Mouse (Mus musculus): Measurements from ENCODE around the gene Rbm20. TPM values are rescaled to one million over a fixed set of nuclear protein-coding genes. Genes with fewer than 3 reads are reported as not detected.
A peak's percentile ranks its signal among the peaks of the same experiment; 100 is the strongest.

The Rbm20 gene
- polyA plus RNA-seq, 1 experiment, result 6.5 TPM

GRCm38 (mm10) chr19:53821241-53822120 lies 144.4 kb downstream of the Rbm20 start:
- no peaks in the 10 kb centered on the region for H3K9me3 ChIP-seq (replicated peaks; ENCODE audit: control insufficient read depth, insufficient read depth, low read length, poor library complexity, severe bottlenecking)
- H3K36me3 ChIP-seq (ENCODE audit: control insufficient read depth, insufficient read depth, low read length, poor library complexity, severe bottlenecking), result no peaks in the 10 kb centered on the region
- peaks cover 2% of the 10 kb centered on the region for H3K4me1 ChIP-seq (ENCODE audit: control insufficient read depth, insufficient read depth, low read length)
- H3K27me3 ChIP-seq (ENCODE audit: control insufficient read depth, insufficient read depth, low read length, poor library complexity, severe bottlenecking), result no peaks in the 10 kb centered on the region
- H3K4me3 ChIP-seq (ENCODE audit: low read depth, low read length), result no peak overlapping the region
- TF ChIP-seq CTCF (IDR thresholded peaks at IDR 0.05; ENCODE audit: low read depth, low read length) (peak; percentile 32), EP300 (IDR thresholded peaks at IDR 0.05; ENCODE audit: insufficient read depth, low read depth, low read length) (0 out of 2 replicates have a peak, but pooled peaks have one; percentile 38), POLR2A (IDR thresholded peaks at IDR 0.05; ENCODE audit: insufficient read depth, low read length) (no peak)
- peak overlapping the region; percentile 55 for H3K27ac ChIP-seq (ENCODE audit: insufficient read depth, low read length)
- no peak overlapping the region for H3K9ac ChIP-seq (ENCODE audit: low read depth, poor library complexity, severe bottlenecking)

- Histone ChIP-seq H3K36me3 (ENCODE audit: control insufficient read depth, insufficient read depth, low read length, poor library complexity, severe bottlenecking) (no peaks in the 10 kb centered on the region), H3K27ac (ENCODE audit: insufficient read depth, low read length) (no peak overlapping the region)
- TF ChIP-seq POLR2A (IDR thresholded peaks at IDR 0.05; ENCODE audit: insufficient read depth, low read length) (no peak), EP300 (IDR thresholded peaks at IDR 0.05; ENCODE audit: insufficient read depth, low read depth, low read length) (no peak), CTCF (IDR thresholded peaks at IDR 0.05; ENCODE audit: low read depth, low read length) (no peak)
These were observed 146.7 kb downstream of the Rbm20 start for GRCm38 (mm10) chr19:53823847-53824246.

GRCm38 (mm10) chr19:53824872-53825680 lies 148.0 kb downstream of the Rbm20 start:
- Histone ChIP-seq H3K27me3 (ENCODE audit: control insufficient read depth, insufficient read depth, low read length, poor library complexity, severe bottlenecking) (no peaks in the 10 kb centered on the region), H3K4me1 (ENCODE audit: control insufficient read depth, insufficient read depth, low read length) (peaks cover 2% of the 10 kb centered on the region), H3K9ac (ENCODE audit: low read depth, poor library complexity, severe bottlenecking) (no peak overlapping the region; the same call in 1 of the 2 replicates), H3K4me3 (ENCODE audit: low read depth, low read length) (peak overlapping the region; percentile 42), H3K27ac (ENCODE audit: insufficient read depth, low read length) (no peak overlapping the region), H3K36me3 (ENCODE audit: control insufficient read depth, insufficient read depth, low read length, poor library complexity, severe bottlenecking) (no peaks in the 10 kb centered on the region), H3K9me3 (replicated peaks; ENCODE audit: control insufficient read depth, insufficient read depth, low read length, poor library complexity, severe bottlenecking) (no peaks in the 10 kb centered on the region)
- TF ChIP-seq EP300 (IDR thresholded peaks at IDR 0.05; ENCODE audit: insufficient read depth, low read depth, low read length), result no peak
- no peak for TF ChIP-seq CTCF (IDR thresholded peaks at IDR 0.05; ENCODE audit: low read depth, low read length)
- TF ChIP-seq POLR2A (IDR thresholded peaks at IDR 0.05; ENCODE audit: insufficient read depth, low read length), result no peak

More at GRCm38 (mm10) chr19:53823847-53824246, 146.7 kb downstream of the Rbm20 start:
- Histone ChIP-seq H3K4me3 (ENCODE audit: low read depth, low read length) (no peak overlapping the region), H3K9me3 (replicated peaks; ENCODE audit: control insufficient read depth, insufficient read depth, low read length, poor library complexity, severe bottlenecking) (no peaks in the 10 kb centered on the region), H3K27me3 (ENCODE audit: control insufficient read depth, insufficient read depth, low read length, poor library complexity, severe bottlenecking) (no peaks in the 10 kb centered on the region), H3K9ac (ENCODE audit: low read depth, poor library complexity, severe bottlenecking) (no peak overlapping the region), H3K4me1 (ENCODE audit: control insufficient read depth, insufficient read depth, low read length) (peaks cover 2% of the 10 kb centered on the region)

- H3K36me3 ChIP-seq (ENCODE audit: control insufficient read depth, insufficient read depth, low read length, poor library complexity, severe bottlenecking), result no peaks in the 10 kb centered on the region
- H3K27me3 ChIP-seq (ENCODE audit: control insufficient read depth, insufficient read depth, low read length, poor library complexity, severe bottlenecking), result no peaks in the 10 kb centered on the region
- TF ChIP-seq POLR2A (IDR thresholded peaks at IDR 0.05; ENCODE audit: insufficient read depth, low read length) (no peak), EP300 (IDR thresholded peaks at IDR 0.05; ENCODE audit: insufficient read depth, low read depth, low read length) (no peak), CTCF (IDR thresholded peaks at IDR 0.05; ENCODE audit: low read depth, low read length) (no peak)
- no peaks in the 10 kb centered on the region for H3K4me1 ChIP-seq (ENCODE audit: control insufficient read depth, insufficient read depth, low read length)
- no peak overlapping the region for H3K27ac ChIP-seq (ENCODE audit: insufficient read depth, low read length)
- no peaks in the 10 kb centered on the region for H3K9me3 ChIP-seq (replicated peaks; ENCODE audit: control insufficient read depth, insufficient read depth, low read length, poor library complexity, severe bottlenecking)
- no peak overlapping the region for H3K4me3 ChIP-seq (ENCODE audit: low read depth, low read length)
- no peak overlapping the region for H3K9ac ChIP-seq (ENCODE audit: low read depth, poor library complexity, severe bottlenecking)
These were observed 152.9 kb downstream of the Rbm20 start for GRCm38 (mm10) chr19:53829990-53830389.

GRCm38 (mm10) chr19:53830407-53831163 lies 153.5 kb downstream of the Rbm20 start:
- TF ChIP-seq CTCF (IDR thresholded peaks at IDR 0.05; ENCODE audit: low read depth, low read length), result no peak
- no peak for TF ChIP-seq EP300 (IDR thresholded peaks at IDR 0.05; ENCODE audit: insufficient read depth, low read depth, low read length)
- no peak for TF ChIP-seq POLR2A (IDR thresholded peaks at IDR 0.05; ENCODE audit: insufficient read depth, low read length)
- Histone ChIP-seq H3K4me1 (ENCODE audit: control insufficient read depth, insufficient read depth, low read length) (no peaks in the 10 kb centered on the region), H3K9ac (ENCODE audit: low read depth, poor library complexity, severe bottlenecking) (no peak overlapping the region), H3K36me3 (ENCODE audit: control insufficient read depth, insufficient read depth, low read length, poor library complexity, severe bottlenecking) (no peaks in the 10 kb centered on the region), H3K27ac (ENCODE audit: insufficient read depth, low read length) (no peak overlapping the region), H3K4me3 (ENCODE audit: low read depth, low read length) (no peak overlapping the region), H3K9me3 (replicated peaks; ENCODE audit: control insufficient read depth, insufficient read depth, low read length, poor library complexity, severe bottlenecking) (no peaks in the 10 kb centered on the region), H3K27me3 (ENCODE audit: control insufficient read depth, insufficient read depth, low read length, poor library complexity, severe bottlenecking) (no peaks in the 10 kb centered on the region)
